Mouse (Mus musculus) limb, embryonic 10.5 days (tissue): ENCODE results near the gene Gm3182. TPM values are rescaled to one million over a fixed set of nuclear protein-coding genes. Genes with fewer than 3 reads are reported as not detected.
"Not testable (repeated sequence)": the region's sequence is repeated elsewhere in the genome, so short reads cannot be mapped to it uniquely, and the experiment has no call there.

Experiments used
- DNase-seq: peaks from one replicate; pipeline ENCODE4 v3.0.0-alpha.2; 2017; ENCODE audit warnings: low spot score
- H3K27ac ChIP-seq: fragments of 300-500 bp; sonication (generic); 2 replicates; pipeline ENCODE4 v1.5.1; 2016; ENCODE audit warnings: mild to moderate bottlenecking
- H3K27me3 ChIP-seq: fragments of 300-500 bp; sonication (generic); 2 replicates; pipeline ENCODE4 v1.6.1; 2016; ENCODE audit warnings: low read depth, mild to moderate bottlenecking; ENCODE audit not compliant: poor library complexity, severe bottlenecking
- H3K36me3 ChIP-seq: fragments of 300-500 bp; sonication (generic); 2 replicates; pipeline ENCODE4 v1.6.1; 2016; ENCODE audit warnings: mild to moderate bottlenecking, moderate library complexity
- H3K4me1 ChIP-seq: fragments of 300-500 bp; sonication (generic); 2 replicates; pipeline ENCODE4 v1.6.1; 2016
- H3K4me3 ChIP-seq: fragments of 300-500 bp; sonication (generic); 2 replicates; pipeline ENCODE4 v1.5.1; 2016; ENCODE audit warnings: mild to moderate bottlenecking, moderate library complexity
- H3K9me3 ChIP-seq: fragments of 300-500 bp; sonication (generic); replicated peaks from 2 replicates; pipeline ENCODE4 v1.6.1; 2016; ENCODE audit warnings: mild to moderate bottlenecking
- WGBS: fragments of 180-500 bp; shearing (Covaris S2); methylation state at CpG from one replicate; pipeline ENCODE4 v1.1.7; 2016; 5-methylcytosine and 5-hydroxymethylcytosine counted together
- polyA plus RNA-seq: library from polyadenylated mRNA; unstranded; fragments of >200 nt; fragmentation: Nextera tagmentation; extraction: Ambion mirVana; gene quantifications from 2 replicates; pipeline ENCODE4 v1.2.1, GENCODE M21; 2016

Gene Gm3182
- polyA plus RNA-seq, result not detected in 2 replicates

DNA sequence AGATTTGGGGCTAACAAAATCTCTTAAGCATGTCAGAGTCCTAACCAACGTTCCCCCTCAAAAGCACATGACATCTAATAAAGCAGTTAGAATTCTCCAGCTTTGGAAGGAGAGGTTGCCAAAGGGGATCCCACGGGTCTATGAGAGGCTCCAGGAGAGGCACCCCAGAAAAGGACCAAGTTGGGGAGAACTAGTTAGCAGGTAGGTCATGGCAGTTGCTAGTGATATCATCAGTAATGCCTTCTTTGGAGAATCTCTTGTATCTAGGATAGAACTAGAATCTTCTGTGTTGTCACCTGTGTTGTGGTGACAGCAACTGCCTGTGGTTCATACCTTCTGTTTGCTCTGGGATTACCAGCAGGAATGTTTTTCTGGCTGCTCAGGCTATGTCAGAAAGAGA is at the start of gene Gm3182:
TSS of gene Gm3182 (plus strand) at position 301 of the 400 bp plus-strand sequence.
- not testable (repeated sequence) for H3K4me3 ChIP-seq, H3K36me3 ChIP-seq, H3K9me3 ChIP-seq, H3K27ac ChIP-seq, H3K27me3 ChIP-seq, H3K4me1 ChIP-seq, DNase-seq
- WGBS, result 90% methylated on average over 1 of the region's 2 CpGs

DNA sequence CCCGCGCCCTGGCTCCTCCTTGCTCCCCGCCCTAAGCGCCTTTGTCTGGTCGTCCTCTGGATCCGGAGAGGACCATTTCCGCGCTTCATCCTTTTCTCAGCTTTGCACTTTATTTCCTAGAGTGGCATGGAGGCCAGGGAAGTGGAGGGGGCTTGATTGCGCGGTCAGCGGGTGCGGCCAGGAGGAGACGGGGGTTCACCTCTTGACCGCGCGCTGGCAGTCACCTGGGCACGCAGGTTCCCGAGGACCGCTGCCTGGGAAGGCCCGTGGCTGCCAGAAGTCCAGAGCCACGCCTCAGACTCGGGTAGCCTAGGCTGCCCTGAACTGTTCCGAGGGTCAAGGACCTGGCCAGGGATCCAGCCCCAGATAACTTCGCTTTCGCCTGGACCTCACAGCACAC is 17.9 kb downstream of the Gm3182 start:
- not testable (repeated sequence) for H3K36me3 ChIP-seq, H3K27ac ChIP-seq, H3K27me3 ChIP-seq, H3K9me3 ChIP-seq, H3K4me1 ChIP-seq
- peak overlapping the region; percentile 36 for H3K4me3 ChIP-seq
- DNase-seq, result peak; percentile 29
- 5% methylated on average over 19 of the region's 25 CpGs for WGBS

Other genes starting within 250 kb of the Gm3182 start
- not detected in 2 replicates for gene Gm3138, start 232.1 kb upstream of the Gm3182 start, polyA plus RNA-seq
- gene Gm3149, start 164.5 kb upstream of the Gm3182 start, polyA plus RNA-seq, result not detected in 2 replicates
- 0.85 and 0.96 TPM in 2 replicates for gene 2610042L04Rik, start 147.0 kb upstream of the Gm3182 start, polyA plus RNA-seq
- not detected in 2 replicates for gene Gm3159, start 84.2 kb upstream of the Gm3182 start, polyA plus RNA-seq
- gene Gm3164, start 66.3 kb upstream of the Gm3182 start, polyA plus RNA-seq, result 0.23 TPM in 1 of 2 replicates, not detected in the other
- not detected in 2 replicates for gene Gm3173, start 50.8 kb upstream of the Gm3182 start, polyA plus RNA-seq
- gene Gm3047, start 73.7 kb downstream of the Gm3182 start, polyA plus RNA-seq, result not detected in 2 replicates
- not detected in 2 replicates for gene Gm8159, start 150.6 kb downstream of the Gm3182 start, polyA plus RNA-seq
- gene Gm3239, start 182.4 kb downstream of the Gm3182 start, polyA plus RNA-seq, result not detected in 2 replicates
- not detected in 2 replicates for gene Gm7876, start 227.5 kb downstream of the Gm3182 start, polyA plus RNA-seq
- gene Gm3252, start 245.0 kb downstream of the Gm3182 start, polyA plus RNA-seq, result 0.20 TPM in 1 of 2 replicates, not detected in the other